Mouse (Mus musculus) B cell, adult 2 months (primary cell): ENCODE data around the gene Gm13103.
"Not testable (repeated sequence)": the region's sequence is repeated elsewhere in the genome, so short reads cannot be mapped to it uniquely, and the experiment has no call there.

Experiments
- DNase-seq, 2 experiments: peaks; one replicate each; pipeline ENCODE4 v3.0.0; 2022

The Gm13103 gene

DNA sequence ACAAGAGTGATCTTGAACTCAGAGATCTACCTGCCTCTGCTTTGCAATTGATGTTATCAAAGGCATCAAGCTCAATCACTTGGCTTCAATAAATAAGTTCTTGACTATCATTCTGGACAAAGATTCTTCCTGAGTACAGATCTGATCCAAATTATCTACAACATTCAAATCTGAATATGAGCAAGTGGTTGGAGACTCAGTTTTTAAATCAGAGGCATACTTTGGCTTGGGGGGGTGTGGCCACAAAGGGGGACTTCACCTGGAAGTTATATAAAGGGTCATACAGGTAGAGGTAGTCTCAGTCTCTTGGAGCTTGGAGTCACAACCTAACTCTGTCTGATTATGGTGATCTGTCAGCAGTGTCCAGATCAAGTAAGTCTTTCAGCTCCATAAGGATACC, at the start of gene Gm13103:
Gene Gm13103, plus strand, starts transcription at position 301 of the 400 bp plus-strand sequence.
- not testable (repeated sequence) for DNase-seq

DNA sequence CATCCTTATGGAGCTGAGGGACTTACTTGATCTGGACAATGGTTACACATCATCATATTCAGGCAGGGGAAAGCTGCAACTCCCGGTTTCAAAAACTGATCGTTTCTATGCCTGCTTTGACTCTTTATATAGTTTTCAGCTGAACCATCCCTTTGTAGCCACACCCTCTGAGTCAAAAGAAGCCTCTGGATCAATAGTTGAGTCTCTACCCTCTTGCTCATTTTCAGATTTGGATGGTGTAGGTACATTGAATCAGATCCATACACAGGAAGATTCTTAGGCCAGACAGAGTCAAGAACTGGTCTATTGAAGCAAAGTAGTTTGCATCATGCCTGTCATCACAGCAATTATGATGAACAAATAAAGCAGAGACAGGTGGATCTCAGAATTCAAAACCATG, 30.3 kb upstream of the Gm13103 start, which contains the start of gene Gm13084:
Gene Gm13084, minus strand, starts transcription at position 101 of the 400 bp plus-strand sequence.
- no peak for DNase-seq

DNA sequence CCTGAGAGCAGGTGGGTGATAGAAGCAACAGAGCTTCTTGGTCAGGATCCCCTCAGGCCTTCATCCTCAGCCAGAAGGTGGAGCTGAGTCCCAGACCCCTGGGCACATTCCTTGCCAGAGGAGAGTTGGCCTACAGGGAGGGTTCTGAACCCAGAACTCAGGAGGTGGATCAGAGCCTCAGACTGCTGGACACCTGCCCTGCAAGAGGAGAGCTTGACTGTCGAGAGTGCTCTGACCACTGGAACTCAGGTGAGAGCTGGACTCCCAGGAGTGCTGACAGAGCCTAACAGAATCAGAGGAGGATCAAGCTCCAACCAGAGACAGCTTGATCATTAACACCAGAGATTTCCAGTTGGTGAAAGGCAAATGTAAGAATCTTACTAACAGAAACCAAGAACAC, 36.1 kb downstream of the Gm13103 start:
- DNase-seq, result not testable (repeated sequence)

DNA sequence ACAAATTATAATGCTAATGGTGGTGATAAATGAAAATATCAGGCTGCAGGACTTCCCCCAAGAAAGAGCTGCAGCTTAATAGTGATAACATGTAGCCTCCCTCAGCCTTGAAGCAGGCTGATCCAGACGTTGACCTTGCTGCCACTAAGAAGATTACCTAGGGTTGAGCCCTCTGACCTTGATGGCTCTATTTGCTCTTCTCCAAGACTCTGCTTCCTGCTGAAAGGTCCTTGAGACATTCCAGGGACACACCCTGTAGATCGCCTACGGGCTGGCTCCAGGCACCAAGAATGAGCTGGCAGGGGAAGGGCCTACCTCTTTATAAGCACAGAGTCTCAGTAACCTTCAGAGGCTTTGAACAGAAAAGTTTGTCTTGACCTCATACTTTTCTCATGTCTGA, 48.1 kb downstream of the Gm13103 start:
- DNase-seq, result not testable (repeated sequence)

DNA sequence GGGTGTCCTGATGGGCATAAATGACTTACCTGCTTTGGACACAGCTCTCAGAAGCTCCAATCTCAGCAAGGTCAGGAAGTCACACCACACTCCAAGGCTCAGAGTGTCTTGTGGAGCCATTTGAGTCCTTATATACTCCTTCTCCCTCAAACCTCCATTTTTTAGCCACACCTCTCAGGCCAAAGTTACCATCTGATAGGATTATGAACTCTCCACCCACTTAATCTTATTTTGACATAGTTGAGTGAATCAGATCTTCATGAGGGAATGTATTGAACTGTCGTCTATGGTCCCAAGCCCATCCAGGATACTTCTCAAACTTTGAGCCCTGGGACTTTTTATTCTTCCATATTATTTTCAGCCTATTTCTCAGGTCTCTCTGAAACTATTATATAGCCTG, 54.0 kb downstream of the Gm13103 start, which contains the start of gene Pramef6:
Gene Pramef6, minus strand, starts transcription at position 101 of the 400 bp plus-strand sequence.
- DNase-seq, result not testable (repeated sequence)
